Mouse (Mus musculus) lung, postnatal 10 days (tissue): ENCODE data around the gene Gcnt1.

ENCODE experiments used
- DNase-seq: peaks from one replicate; pipeline ENCODE4 v3.0.0; 2021

Gene Gcnt1

DNA sequence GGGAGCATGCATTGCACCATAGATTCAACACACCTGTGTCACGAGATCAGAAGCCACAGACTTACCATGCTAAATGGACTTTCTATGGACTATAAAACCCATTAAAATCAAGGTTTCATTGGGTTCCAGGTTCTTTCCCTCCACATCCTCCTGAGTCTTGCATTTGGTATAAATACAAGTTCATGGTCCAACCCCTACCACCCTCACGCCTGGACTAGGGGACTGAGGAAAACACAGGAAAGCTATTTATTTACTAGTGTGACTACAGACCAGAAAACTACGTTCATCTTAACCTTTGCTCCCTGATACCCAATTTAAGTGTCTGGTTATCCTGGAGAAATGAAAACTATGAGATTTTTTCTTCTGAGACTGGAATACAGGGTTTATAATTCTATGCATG, at the start of gene Gcnt1:
TSS of gene Gcnt1 (minus strand) at position 144 of the 400 bp plus-strand sequence.
- DNase-seq = no peak

DNA sequence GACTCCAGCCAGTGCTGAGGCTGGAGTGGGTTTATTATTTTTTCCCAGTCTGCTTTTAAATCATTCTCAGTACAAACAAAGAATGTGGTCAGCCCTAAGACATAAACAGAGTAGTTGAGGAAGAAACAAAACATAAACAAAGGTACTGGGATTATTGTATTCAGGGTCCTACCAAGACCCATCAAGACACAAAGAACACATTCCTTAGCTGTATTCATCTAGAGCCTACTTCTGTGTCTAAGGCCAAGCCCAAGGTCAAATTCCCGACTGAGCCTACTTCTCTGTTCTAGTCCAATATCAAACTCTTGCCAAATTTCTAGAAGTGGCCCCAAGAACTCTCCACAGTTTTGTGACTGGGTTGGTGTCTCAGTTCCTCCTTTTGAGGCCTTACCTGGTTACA, 45.2 kb upstream of the Gcnt1 start:
- no peak for DNase-seq

DNA sequence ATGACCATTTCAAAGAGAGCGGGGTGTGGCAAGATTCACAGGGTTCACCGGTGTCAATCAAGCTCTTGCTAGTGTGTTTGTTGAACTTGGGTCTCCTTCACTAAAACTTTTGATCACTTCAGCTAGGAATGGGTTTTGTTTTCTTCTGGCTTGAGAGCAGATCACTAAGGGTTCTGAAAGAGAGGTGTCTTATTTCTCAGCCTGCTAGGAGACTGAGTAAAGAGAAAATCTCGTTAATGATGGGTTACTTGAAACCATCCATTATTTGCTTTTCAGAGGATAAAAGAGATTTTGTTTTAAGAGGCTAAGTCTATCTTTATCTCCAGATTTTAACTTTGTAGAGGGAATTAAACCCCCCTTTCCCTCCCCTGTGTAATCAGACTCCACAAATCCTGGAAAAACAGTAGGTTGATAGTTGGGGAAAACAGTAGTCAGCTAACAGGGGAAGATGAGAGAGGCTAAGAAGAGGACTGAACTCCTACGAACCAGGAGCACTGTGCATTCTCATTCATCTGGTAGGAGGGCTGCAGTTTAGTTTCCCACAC, 40.3 kb upstream of the Gcnt1 start:
- DNase-seq = no peak

DNA sequence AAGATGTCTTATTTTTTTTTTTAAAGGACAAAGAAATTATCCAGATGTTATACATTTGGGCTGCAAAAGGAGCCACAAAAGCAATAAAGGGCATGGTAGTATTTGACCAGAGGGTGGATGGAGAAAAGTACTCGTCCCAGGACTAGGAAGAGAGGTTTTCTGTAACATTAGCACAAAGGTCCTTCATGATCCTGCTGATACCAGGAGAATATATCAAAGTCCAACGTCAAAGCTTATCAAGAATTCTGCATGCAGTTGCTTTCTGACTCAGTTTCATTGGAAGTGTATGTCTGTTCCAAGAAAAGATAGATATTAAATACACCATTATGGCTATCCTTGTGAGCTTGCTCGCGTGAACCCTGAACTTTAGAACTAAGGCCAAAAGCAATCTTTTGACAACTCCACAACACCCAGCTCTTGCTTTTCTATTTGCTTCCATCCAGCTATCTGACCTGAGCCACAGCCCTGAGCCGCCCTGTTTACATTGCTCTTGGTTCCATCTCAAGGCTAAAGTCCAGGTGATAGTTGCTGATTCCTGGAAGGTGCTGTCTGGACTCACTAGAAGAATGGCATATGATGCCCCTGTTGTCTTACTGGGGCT, 37.9 kb upstream of the Gcnt1 start:
- no peak for DNase-seq

DNA sequence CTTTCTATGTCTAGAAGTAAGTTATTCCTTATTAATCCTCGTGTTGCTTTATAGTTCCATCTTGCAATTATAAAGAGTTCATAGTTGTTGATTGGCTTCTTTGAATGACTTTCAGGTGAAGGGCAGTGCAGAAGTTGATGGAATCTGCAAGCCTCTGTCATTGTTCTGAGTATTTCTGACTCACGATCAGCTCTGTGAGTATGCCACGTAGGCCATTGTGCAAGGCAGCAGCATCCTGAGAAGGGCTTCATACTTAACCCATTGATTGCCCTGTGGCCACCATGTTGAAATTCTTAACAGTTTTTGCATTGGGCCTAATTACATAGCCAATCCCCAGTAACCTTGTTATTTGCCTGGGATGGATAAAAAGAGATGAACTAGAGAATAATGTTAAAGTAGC, 36.7 kb upstream of the Gcnt1 start:
- no peak for DNase-seq

DNA sequence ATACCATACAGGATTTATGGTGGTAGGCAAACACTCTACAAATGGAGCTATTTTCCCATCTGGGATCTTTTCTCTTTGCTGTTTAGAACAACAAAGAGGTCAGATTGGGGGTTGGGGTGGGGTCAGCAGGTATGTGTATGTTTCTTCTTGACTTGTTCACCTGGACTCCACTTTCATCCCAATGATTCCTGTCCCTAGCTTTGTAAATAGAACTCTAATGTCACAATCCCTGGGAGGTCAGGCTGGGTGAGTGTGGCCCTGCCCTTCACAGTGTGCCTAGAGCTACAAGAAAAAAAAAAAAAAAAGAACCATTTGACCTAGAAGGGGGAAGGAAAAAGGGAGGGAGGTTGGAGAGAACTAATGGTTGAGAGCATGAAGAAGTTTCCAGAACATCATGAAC, 35.9 kb upstream of the Gcnt1 start:
- no peak for DNase-seq

DNA sequence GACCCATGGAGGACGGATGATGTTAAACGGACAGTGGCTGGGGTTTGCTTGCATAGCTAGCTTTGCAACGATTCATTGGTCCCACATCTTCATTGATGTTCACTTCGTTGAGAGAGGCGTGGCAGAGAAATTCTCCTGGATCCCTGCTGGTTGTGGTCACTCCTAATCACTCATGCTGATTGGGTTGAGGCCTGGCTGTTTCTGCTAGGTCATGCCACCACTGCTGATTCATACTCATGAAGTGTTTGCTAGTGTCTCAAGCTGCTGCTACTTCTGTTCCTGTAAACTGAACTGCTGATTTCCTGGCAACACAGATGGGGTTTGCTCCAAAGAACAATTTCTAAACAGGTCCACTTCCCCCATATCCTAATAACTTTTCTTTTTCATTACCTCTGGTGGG, 34.2 kb upstream of the Gcnt1 start:
- DNase-seq = no peak

DNA sequence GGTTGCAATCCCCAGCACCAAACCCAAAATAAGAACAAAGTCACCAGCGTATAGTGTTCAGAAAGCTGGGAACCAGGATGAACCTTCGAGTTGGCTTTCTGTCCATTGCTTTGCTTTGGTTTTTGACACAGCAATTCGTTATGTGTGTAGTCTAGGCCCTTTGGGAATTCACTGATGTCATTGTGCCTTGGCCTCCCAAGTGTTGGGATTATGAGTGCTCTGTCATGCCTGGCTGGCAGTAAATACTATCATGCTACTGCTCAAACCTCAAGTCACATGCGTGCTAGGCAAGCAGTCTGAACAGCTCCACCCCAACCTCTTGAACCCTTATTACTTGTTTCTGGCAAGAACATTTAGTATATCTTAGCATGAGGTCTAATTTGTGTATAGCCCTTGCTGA, 30.5 kb upstream of the Gcnt1 start:
- no peak for DNase-seq

DNA sequence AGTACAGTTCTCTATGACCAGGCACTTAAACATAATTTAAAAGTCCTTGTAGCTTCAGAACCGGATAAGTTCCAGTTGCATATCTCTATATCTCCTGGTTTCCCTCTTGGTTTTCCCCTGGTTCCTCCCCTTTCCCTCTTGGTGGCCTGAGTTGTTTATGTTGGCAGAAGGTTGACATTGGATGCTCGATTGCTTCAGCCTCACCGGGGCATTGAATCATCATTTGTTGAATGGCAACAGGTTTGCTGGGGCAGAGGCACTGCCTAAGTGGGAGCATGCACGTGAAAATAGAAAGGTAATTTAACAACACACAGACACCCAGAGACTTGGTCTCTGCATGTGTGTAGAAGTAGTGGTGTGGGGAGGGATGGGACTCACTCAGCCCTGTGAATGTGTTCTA, 27.9 kb upstream of the Gcnt1 start:
- no peak for DNase-seq

DNA sequence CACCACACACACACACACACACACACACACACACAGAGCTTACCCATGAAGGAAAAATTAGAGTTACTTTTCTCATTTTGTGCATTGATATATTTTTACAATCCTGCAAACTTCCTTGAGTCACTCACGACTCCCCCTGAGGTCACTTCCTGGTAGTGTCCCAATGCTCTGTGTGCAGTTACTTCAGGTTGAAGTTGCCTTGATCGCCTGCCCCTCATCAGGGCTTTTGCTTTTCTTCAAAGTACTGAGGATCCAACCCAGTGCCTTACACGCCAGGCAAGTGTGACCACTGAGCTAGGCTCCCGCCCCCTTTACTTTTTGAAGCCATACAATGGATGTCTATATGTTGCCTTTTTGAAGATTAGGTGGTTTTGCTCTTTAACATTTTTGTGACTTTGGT, 27.3 kb upstream of the Gcnt1 start:
- DNase-seq = no peak

DNA sequence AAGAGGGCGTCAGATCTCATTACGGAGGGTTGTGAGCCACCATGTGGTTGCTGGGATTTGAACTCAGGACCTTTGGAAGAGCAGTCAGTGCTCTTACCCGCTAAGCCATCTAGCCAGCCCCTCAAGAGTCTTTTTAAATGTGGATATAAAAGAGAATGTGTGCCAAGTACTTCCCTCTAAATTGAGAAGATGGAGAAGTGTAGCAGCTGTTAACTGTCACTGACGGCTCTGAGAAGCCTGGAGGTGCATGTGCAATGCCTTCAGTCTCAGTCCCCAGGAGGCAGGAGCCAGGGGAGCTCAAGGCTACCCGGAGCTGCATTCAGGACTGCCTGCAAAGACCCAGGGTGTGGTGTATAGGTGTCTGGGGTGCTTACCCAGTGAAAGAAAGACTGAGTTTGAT, 25.3 kb upstream of the Gcnt1 start:
- DNase-seq = peak; percentile 45

DNA sequence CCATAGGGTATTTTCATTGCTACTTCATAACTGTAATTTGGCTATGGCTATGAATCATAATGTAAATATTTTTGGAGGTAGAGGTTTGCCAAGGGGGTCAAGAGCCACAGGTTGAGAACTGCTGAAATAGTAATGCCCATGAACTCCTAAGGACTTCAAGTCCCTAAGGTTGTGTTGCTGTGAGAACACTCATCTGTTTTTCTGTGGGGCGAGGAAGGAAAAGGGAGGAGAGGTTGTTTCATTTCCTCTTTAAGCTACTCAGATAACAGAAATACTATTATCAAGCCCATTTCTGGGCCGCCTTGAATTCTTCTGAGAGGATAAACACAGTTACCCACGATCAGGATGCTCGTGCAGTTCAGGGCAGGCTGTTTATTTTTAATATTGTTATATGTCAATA, 24.2 kb upstream of the Gcnt1 start:
- no peak for DNase-seq

DNA sequence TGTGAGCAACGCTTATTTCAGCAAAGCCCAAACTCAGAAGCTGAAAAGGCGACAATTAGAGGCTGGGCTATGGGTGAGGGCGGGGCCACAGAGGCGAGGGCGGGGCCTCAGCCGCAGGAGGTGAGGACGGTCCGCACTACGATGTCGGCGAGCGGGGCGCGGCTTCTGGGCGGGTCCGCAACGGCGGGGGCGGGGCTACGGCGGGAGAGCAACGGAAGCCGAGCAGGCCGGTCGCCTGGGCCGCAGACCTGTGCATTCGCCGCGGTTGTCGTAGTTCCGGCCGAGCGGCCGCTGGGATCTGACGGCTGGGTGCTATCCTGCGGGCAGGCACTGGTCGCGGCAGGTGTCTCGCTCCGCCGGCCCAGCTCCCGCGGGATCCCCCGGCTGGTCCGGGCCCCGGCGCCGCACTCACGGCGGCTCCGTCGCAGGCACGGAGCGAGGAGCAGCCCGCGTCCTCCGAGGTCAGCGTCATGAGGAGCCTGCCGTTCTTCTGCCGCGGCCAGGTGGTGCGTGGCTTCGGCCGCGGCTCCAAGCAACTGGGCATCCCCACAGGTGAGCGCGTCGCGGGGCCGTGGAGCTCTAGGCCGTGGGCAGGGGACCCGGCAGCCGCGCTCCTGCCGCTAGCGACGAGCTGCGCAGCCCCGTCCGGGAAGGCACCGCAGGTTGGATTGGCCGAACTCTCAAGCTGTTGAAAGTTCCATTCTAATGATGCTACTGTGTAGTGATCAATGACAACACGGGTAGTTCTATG, 21.4 kb upstream of the Gcnt1 start, which contains the start of gene Rfk:
TSS of gene Rfk (plus strand) at position 203 of the 751 bp plus-strand sequence.
- DNase-seq = peak; percentile 96

DNA sequence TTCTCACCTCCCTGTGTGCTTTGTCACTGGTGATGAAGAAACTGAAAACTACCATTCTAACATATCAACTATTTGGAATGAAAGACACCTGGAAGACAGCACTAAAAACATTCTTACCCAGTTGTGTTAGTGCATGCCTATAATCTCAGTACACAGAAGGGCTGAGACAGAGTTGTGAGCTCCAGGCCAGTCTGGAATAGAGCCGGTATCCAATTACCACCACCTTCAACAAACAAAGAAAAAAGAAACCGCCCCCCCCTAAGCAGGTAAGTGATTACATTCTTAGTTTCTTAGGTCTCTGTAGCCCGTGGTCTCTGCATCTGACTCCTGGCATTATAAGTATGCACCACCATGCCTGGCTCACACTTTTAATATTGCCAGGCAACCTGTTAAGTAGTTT, 20.2 kb upstream of the Gcnt1 start:
- no peak for DNase-seq

DNA sequence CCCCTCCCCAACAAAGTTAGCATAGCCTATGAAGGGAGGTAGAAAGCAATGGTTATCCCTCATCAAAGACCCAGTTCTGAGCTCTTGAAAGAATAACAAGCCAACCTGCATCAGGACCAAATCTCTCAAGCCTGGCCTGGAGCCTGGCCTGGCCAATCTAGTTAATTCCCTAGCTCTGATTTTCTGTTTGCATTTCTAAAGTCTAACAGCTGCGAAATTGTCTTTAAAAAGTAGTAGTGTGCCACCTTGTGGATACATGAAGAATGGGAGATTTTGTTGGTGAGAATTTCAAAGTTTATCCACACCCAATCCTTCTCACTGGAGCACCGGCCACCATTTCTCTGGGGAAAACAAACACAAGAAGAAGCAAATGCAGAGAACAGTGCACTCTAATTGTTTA, 15.8 kb upstream of the Gcnt1 start:
- peak; percentile 16 for DNase-seq

DNA sequence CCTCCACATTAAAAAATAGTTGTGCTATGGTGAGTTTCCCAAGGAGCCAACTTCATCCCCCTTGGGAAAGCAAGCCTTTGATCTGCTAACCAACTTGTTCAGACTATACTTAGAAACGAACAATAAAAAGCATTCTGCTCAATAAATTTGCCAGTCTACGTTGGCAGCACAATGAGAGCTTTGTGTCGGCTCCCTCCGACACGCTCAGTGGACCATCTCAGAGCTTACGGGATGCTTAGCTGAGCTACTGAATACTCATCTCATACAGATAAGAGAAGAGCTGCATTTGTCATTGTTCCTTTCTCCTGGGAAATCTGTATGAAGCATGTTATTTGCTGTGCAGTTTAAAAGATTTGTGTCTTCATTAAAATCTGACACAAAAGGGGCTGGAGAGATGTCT, 13.8 kb upstream of the Gcnt1 start:
- DNase-seq = no peak

DNA sequence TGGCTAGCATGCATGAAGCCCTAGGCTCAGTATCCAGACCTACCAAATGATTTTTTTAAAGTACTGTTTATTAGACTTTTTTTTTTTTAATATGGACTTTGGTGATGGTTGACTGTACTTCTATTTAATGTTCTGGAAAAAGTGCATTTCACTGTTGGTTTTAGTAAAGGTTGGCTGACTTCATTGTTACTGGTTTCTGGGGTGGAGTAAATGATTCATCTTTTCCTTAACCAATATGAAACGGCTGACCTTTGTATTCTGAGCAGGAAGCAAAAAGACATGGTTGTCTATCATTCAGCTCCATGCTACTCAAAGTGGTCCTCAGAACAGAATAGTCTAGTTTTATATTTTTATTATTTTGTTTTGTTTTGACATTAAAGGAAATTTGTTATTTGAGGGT, 12.8 kb upstream of the Gcnt1 start:
- no peak for DNase-seq

DNA sequence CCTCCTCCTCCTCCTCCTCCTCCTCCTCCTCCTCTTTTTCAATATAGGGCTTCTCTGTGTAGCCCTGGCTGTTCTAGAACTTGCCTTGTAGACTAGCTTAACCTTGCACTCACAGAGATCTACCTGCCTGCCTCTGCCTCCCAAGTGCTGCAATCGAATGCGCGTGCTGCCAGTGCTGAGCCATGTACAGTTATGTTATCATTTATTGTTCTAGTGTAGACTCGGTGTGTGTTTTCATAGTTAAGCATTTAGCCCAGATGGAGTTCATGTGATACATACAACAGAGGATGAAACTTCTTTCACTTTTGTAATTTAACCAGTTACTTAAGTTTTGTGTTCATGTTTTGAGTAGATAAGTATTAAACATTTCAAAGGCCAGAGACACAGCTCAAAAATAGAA, 12.4 kb upstream of the Gcnt1 start:
- no peak for DNase-seq

DNA sequence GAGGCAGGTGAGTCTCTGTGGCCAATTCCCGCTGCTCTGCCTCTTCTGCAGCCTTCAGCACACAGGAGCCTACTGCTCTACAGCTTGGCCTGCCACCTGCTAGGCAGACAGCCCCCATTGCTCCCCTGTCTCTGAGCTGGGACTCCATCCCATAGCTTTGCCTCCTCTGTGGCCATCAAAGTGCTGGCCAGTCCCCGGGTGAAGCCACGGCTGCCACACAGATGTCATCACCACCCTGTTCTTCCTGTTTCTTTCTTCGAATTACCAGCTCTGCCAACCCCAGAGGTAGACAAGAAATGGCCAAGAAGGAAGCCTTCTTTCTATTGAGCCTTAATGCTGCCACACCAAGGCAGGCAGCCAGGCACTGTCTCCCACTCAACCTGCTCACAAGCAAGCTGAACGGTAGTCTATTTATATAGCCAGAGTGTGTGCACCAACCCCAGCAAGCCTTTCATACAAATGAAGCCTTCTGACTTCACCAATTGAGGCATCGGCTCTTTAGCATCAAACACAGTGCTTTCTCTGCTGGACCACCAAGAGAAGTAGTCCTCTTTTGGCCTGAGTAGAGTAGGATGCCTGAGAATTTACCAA, 10.3 kb upstream of the Gcnt1 start:
- no peak for DNase-seq

DNA sequence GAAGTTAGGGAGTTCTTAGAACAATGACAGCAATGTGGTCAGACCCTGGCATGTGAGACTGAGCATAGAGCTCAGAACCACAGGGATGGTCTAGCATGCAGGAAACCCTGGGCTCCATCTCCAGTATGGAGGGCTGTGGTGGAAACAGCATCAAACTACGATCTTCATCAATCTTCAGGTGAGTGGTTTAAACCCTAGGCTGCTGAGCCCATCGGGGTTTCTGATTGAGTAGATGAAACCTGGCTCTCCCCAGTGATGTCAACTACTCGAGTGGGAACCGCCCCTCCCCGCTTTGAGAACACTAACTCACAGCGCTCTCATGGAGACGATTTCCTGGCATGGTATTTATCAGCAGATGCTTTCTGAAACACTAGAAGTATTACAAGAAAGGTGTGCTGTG, 7.9 kb upstream of the Gcnt1 start:
- DNase-seq = no peak

DNA sequence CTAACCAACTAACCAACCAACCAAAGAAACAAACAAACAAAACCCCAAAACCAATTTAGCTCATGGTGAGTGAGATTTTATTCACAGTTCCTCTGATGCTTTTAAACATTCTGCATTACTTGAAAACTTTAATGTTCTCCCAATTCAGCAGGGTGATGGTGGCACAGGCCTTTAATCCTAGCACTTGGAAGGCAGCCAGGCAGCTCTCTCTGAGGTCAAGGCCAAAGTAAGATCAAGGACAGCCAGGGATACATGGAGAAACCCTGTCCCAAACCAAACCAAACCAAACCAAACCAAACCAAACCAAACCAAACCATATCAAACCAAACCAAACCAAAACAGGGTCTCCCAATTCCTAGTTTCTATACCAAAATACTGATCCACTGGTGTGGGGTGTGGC, 6.2 kb upstream of the Gcnt1 start:
- DNase-seq = no peak

DNA sequence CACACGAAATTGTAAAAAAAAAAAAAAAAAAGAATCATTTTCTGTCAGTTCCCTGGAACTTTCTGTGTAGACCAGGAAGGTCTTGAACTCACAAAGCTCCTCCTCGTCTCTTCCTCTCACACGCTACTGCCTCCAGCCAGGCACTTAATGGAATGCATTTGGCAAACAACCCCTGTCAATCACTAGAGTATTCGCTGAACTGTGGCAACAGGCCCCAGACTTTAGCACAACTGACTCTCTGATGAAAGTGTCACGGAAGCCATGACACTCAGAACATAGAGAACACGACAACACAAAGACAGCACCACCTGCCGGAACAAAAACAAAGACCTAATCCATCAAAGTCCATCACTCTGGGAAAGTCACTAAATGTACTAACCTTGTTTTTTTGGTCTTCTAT, 3.1 kb downstream of the Gcnt1 start:
- DNase-seq = no peak

DNA sequence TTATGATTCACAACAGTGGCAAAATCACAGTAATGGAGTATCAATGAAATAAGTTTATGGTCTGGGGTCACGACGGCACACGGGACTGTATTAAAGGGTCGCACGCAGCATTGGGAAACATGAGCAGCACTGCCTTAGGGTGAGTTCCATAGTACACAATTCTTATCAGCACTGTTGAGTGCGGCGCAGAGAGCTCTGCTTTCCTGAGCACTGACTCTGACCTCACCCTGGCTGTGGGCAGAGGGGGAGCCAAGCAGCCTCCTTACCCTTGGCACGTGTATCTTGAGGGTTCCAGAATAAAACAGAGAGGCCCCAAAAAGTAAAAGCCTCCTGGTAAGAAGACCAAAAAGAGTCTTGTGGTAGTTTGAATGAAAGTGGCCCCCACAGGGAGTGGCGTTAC, 4.1 kb downstream of the Gcnt1 start:
- no peak for DNase-seq

DNA sequence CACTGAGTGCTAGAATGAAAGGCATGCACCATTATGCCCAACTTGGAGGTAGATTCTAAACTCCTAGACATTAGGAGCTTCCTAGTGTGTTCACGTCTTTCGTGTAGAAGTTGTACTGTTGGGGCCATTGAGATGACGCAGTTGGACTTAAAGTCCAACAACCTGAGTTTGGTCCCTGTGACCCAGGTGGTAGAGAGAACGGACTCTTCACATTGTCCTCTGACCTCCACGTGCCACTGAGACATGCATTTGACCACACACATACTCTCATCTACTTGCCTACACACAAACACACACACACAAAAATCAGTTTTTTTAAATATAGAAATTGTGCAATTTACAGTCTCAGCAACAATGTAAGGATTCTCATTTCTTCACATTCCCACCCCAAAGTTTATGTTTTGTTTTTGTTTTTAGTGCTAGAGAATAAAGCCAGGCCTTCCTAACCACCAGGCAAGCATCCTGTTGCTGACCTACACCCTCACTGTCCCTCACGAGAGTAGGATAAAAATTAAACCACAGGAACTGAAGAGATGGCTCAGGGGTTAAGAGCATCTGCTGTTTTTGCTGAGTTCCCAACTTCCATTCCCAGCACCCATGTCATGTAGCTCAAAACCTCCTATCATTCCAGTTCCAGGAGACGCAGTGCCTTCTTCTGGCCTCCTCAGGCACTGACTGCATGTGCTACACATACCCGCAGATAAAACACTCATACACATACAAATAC, 6.1 kb downstream of the Gcnt1 start:
- no peak for DNase-seq
